Mouse (Mus musculus) embryonic fibroblast, embryonic 13.5 days (primary cell): ENCODE measurements around the gene Tmx4. TPM values are rescaled to one million over a fixed set of nuclear protein-coding genes. Genes with fewer than 3 reads are reported as not detected.

Experiments used
- H3K27ac ChIP-seq: 2 replicates; pipeline ENCODE4 v1.5.1; 2012; ENCODE audit warnings: low read length, control low read depth, inconsistent platforms; ENCODE audit not compliant: insufficient read depth
- H3K4me1 ChIP-seq: 2 replicates; pipeline ENCODE4 v1.6.1; 2011; ENCODE audit warnings: low read length; ENCODE audit not compliant: control insufficient read depth, insufficient read depth
- H3K4me3 ChIP-seq: 2 replicates; pipeline ENCODE4 v1.5.1; 2011; ENCODE audit warnings: mild to moderate bottlenecking, control low read depth, low read length; ENCODE audit not compliant: insufficient read depth
- CTCF ChIP-seq: IDR thresholded peaks from 2 replicates; pipeline ENCODE4 v1.5.1; 2011; ENCODE audit warnings: mild to moderate bottlenecking, control low read depth, low read length, moderate library complexity, borderline replicate concordance; ENCODE audit not compliant: insufficient read depth
- POLR2A ChIP-seq: IDR thresholded peaks from 2 replicates; pipeline ENCODE4 v1.6.1; 2011; ENCODE audit warnings: low read depth, mild to moderate bottlenecking, control low read depth, low read length, moderate library complexity
- polyA plus RNA-seq: library from polyadenylated mRNA; stranded (reverse); fragments of >200 nt; gene quantifications from 2 replicates; pipeline ENCODE4 v1.2.4, GENCODE M21; 2011; ENCODE audit warnings: low read depth; ENCODE audit not compliant: missing spikeins, insufficient read length

Tmx4 gene
- polyA plus RNA-seq: 17.4 and 22.8 TPM in 2 replicates

DNA sequence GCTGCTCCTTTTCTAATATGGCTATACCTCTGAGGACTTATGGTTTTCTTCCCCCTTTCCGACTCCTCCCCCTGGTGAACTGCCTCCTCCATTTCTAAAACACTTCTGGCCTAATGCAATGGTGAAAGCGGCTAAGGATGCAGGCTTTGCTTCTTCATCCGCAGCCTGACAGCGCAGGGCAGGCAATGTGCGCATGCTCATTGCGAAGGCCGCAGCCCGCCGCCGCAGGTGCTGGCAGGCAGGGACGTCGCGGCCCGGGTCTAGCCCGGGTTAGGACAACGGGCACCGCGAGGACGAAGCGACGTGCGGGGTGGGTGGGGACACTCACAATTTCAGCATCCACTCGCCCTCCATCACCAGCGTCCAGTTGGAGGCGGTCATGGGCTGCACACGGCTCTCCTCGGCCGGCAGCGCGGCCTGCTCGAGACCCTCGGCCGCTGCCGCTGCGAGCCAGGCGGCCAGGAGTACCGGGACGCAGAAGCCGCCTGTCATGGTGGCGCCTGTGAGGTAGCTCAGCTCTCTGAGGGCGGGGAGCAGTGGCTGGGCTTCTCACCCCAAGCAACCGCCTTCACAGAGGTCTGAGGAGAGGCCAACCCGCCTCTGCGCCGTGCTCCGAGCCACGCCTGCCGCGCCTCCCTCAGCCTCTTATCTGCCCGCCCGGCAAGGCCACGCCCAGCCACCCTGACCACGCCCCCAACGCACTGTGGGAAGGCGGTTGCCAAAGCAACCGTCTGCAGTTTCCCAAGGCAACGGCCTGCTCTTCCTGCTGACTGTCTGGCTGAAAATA, at the start of gene Tmx4:
Gene Tmx4 (minus strand): TSS at position 632 of the 787 bp plus-strand sequence.
- peak within 1 kb of the TSS; percentile 77 for H3K27ac ChIP-seq
- H3K4me3 ChIP-seq: peak within 1 kb of the TSS; percentile 75
- no peaks in the 10 kb centered on the region; the same call in 1 of the 2 replicates for H3K4me1 ChIP-seq
- TF ChIP-seq CTCF (no peak), POLR2A (peak; percentile 73)

- H3K4me1 ChIP-seq: no peaks in the 10 kb centered on the region
- H3K27ac ChIP-seq: no peak overlapping the region
- no peak overlapping the region for H3K4me3 ChIP-seq
- TF ChIP-seq POLR2A: no peak
- TF ChIP-seq CTCF: no peak
These were observed 48.2 kb upstream of the Tmx4 start for GRCm38 (mm10) chr2:134692125-134692524.

DNA sequence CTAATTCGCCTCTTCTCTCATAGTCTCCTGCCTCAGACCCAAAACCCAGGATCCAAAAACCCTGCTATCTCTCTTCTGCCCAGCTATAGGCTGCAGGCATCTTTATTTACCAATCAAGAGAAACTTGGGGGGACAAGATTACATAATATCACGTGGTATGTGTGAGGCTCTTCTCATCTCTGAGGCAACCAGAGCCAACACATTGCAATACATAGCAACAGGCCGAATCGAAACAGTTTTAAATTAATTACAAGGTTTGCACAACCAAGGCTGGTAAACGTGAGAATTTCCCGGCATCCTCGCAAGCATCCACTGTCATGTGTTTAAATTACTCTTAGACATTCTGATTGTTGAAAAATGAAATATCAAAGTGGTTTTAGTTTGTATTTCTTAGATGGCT, 47.1 kb upstream of the Tmx4 start:
- Histone ChIP-seq H3K4me3 (no peak overlapping the region), H3K27ac (no peak overlapping the region), H3K4me1 (no peaks in the 10 kb centered on the region)
- TF ChIP-seq CTCF (no peak), POLR2A (no peak)

- Histone ChIP-seq H3K27ac (no peak overlapping the region), H3K4me1 (no peaks in the 10 kb centered on the region), H3K4me3 (no peak overlapping the region)
- no peak for TF ChIP-seq CTCF
- no peak for TF ChIP-seq POLR2A
These were observed 38.4 kb upstream of the Tmx4 start for GRCm38 (mm10) chr2:134682326-134682725.

DNA sequence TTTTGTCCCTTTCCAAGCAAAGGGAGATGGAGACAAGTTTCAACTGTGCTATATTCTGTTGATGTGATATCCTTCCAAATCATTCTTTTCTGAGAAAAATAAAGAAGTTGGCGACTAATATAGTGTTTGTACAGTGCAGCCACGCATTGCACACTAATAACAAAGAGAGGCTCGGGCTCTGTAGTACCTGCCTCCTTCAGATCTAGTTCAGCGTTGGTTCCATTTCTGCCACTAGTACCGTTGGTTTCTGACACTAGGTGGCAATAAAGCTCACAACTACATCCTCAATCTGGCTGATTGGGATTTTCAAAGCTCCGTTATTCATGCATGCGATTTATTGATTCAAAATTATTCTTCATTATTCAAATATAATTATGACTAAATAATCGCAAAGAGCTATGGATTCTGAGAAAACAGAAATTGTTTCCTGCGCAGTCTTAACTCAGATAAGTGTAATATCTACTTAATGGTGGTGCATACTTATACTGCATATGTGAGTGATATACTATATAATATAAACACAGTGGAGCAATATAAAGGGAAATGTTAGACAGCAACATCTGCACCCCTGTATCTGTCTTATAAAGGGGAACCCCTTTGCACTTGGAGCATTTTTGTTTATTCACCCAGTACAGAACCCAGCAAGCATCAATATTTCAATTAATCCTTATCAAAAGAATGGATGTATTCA, 37.5 kb upstream of the Tmx4 start:
- no peaks in the 10 kb centered on the region for H3K4me1 ChIP-seq
- TF ChIP-seq CTCF (no peak), POLR2A (no peak)
- H3K27ac ChIP-seq: no peak overlapping the region
- H3K4me3 ChIP-seq: no peak overlapping the region

DNA sequence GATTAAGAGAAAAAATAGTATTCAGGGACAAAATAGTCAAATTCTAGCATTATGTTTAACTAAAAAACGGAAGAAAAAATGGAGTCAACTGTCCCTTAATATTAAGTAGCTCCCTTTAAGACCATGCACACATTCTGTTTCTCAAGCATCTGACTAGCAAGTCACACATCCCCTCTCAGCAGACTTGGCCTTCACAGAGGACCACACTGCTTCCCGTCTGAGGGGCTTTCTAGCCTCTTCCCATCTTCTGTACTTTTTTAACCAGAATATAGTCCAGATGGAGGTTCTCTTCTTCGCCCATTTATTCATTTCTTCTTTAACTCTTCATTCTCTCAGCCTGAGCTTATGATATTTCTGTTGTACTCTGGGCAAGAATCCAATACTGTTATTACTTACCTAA, 35.6 kb upstream of the Tmx4 start:
- TF ChIP-seq CTCF (no peak), POLR2A (no peak)
- H3K4me3 ChIP-seq: no peak overlapping the region
- no peak overlapping the region for H3K27ac ChIP-seq
- no peaks in the 10 kb centered on the region for H3K4me1 ChIP-seq

GRCm38 (mm10) chr2:134675465-134675864, 31.5 kb upstream of the Tmx4 start:
- no peaks in the 10 kb centered on the region for H3K4me1 ChIP-seq
- TF ChIP-seq CTCF (no peak), POLR2A (no peak)

DNA sequence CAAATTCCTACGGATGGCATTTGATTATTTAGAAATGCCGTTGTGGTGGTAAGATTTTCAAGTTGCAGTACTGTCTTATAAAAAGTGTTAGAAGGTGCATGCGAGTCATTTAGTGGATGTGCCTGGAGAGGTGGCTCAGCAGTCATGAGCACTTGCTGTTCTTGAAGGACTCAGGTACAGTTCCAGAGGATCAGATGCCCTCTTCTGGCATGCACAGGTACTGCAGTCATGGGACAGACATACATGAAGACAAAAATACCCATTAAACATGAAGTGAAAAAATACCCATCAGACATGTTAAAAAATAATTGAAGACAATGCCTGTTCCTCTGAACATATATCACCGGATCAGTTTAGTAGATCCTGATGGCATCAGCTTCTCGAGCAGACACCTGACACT, 29.7 kb upstream of the Tmx4 start:
- TF ChIP-seq CTCF (peak; percentile 19; the same call in 1 of the 2 replicates), POLR2A (no peak)
- no peak overlapping the region for H3K27ac ChIP-seq
- H3K4me3 ChIP-seq: no peak overlapping the region
- H3K4me1 ChIP-seq: no peaks in the 10 kb centered on the region

More at GRCm38 (mm10) chr2:134675465-134675864, 31.5 kb upstream of the Tmx4 start:
- no peak overlapping the region for H3K4me3 ChIP-seq
- H3K27ac ChIP-seq: no peak overlapping the region

DNA sequence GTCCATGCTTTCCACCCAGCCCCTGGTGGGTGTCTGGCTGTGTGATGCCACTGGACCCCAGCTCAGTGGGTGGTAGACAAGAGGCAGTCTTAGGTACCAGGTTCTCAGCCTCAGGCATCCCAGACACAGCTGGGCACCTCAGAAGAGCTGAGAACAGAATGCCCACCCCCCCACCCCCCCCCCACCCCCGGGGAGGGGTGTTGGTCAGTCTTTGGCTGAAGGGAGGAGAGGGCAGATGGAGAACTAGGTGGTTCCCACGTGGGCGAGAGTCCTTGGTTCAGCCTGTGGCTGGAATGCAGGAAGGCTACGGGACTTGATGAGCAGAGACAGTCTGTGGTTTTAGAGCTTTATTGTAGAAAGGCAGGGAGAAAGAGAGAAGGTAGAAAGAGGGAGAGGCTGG, 12.5 kb upstream of the Tmx4 start:
- Histone ChIP-seq H3K4me1 (no peaks in the 10 kb centered on the region), H3K4me3 (no peak overlapping the region), H3K27ac (no peak overlapping the region)
- TF ChIP-seq POLR2A (no peak), CTCF (no peak)

- Histone ChIP-seq H3K4me1 (no peaks in the 10 kb centered on the region), H3K4me3 (no peak overlapping the region), H3K27ac (no peak overlapping the region)
- TF ChIP-seq CTCF: no peak
- no peak for TF ChIP-seq POLR2A
These were observed 10.7 kb upstream of the Tmx4 start for GRCm38 (mm10) chr2:134654668-134655067.
